Mouse (Mus musculus) intestine, embryonic 16.5 days (tissue): ENCODE measurements around the gene Ptprn. TPM values are rescaled to one million over a fixed set of nuclear protein-coding genes. Genes with fewer than 3 reads are reported as not detected.
A peak's percentile ranks its signal among the peaks of the same experiment; 100 is the strongest.

Experiments
- ATAC-seq: fragments of 200-750 bp; cut with Nextera tagmentation; 2 replicates; pipeline ENCODE4 v1.8.0; 2017; ENCODE audit warnings: moderate TSS enrichment, moderate library complexity
- H3K27ac ChIP-seq: fragments of 300-500 bp; sonication (generic); 2 replicates; pipeline ENCODE4 v1.5.1; 2014; ENCODE audit warnings: mild to moderate bottlenecking, low read length
- H3K27me3 ChIP-seq: fragments of 300-500 bp; sonication (generic); replicated peaks from 2 replicates; pipeline ENCODE4 v1.6.1; 2014; ENCODE audit warnings: low read length, control low read depth, mixed read lengths; ENCODE audit not compliant: control insufficient read depth, insufficient read depth
- H3K36me3 ChIP-seq: fragments of 300-500 bp; sonication (generic); 2 replicates; pipeline ENCODE4 v1.6.1; 2014; ENCODE audit warnings: low read length, control low read depth; ENCODE audit not compliant: control insufficient read depth, insufficient read depth
- H3K4me1 ChIP-seq: fragments of 300-500 bp; sonication (generic); 2 replicates; pipeline ENCODE4 v1.6.1; 2014; ENCODE audit warnings: low read length, control low read depth, mixed read lengths; ENCODE audit not compliant: control insufficient read depth, insufficient read depth
- H3K4me2 ChIP-seq: fragments of 300-500 bp; sonication (generic); 2 replicates; pipeline ENCODE4 v1.6.1; 2014; ENCODE audit warnings: low read depth, low read length, control low read depth
- H3K4me3 ChIP-seq: fragments of 300-500 bp; sonication (generic); 2 replicates; pipeline ENCODE4 v1.5.1; 2014; ENCODE audit warnings: mild to moderate bottlenecking, low read length
- H3K9ac ChIP-seq: fragments of 300-500 bp; sonication (generic); 2 replicates; pipeline ENCODE4 v1.6.1; 2014; ENCODE audit warnings: low read depth, low read length
- H3K9me3 ChIP-seq: fragments of 300-500 bp; sonication (generic); 2 replicates; pipeline ENCODE4 v1.6.1; 2016; ENCODE audit warnings: low read length, control low read depth; ENCODE audit not compliant: control insufficient read depth
- WGBS: fragments of 180-500 bp; shearing (Covaris S2); extraction: QIAGEN DNeasy Blood & Tissue Kit; methylation state at CpG from one replicate; pipeline ENCODE4 v1.1.7; 2014; 5-methylcytosine and 5-hydroxymethylcytosine counted together
- polyA plus RNA-seq: library from polyadenylated mRNA; unstranded; fragments of >200 nt; fragmentation: Nextera tagmentation; extraction: Ambion mirVana; gene quantifications from 2 replicates; pipeline ENCODE4 v1.2.1, GENCODE M21; 2015

Gene Ptprn
- polyA plus RNA-seq, 1 experiment from 2014 or later, result 2.9 TPM

DNA sequence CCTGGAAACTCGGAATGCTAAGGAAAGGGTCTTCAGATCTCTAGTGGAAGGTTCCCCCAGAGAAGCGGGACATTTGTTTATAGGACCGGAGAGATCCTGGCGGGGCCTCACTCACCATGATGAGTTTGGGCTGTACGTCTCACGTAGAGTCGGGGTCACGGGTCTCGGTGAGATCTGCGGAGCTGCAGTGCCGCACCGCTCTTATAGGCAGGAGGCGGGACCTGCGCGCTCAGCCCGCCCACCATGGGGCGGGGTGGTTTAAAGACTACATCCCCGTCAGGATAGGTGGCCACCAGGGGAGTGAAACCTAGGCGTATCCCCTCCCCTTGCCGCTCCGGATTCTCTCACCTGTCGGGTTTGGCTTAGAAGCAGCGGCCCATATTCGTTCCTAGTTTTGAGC is 45.2 kb downstream of the Ptprn start:
- H3K4me2 ChIP-seq, result peak overlapping the region; percentile 99
- H3K9ac ChIP-seq, result peak overlapping the region; percentile 75
- H3K27ac ChIP-seq, result peak overlapping the region; percentile 80
- ATAC-seq, result peak; percentile 89
- H3K9me3 ChIP-seq, result no peaks in the 10 kb centered on the region
- under 1% methylated on average over 24 of the region's 24 CpGs for WGBS
- peaks cover 21% of the 10 kb centered on the region; the same call in 1 of the 2 replicates for H3K27me3 ChIP-seq
- H3K4me1 ChIP-seq, result peaks cover 26% of the 10 kb centered on the region
- H3K36me3 ChIP-seq, result 0 out of 2 replicates have a peak, but pooled peaks cover 8% of the 10 kb centered on the region
- H3K4me3 ChIP-seq, result peak overlapping the region; percentile 64

DNA sequence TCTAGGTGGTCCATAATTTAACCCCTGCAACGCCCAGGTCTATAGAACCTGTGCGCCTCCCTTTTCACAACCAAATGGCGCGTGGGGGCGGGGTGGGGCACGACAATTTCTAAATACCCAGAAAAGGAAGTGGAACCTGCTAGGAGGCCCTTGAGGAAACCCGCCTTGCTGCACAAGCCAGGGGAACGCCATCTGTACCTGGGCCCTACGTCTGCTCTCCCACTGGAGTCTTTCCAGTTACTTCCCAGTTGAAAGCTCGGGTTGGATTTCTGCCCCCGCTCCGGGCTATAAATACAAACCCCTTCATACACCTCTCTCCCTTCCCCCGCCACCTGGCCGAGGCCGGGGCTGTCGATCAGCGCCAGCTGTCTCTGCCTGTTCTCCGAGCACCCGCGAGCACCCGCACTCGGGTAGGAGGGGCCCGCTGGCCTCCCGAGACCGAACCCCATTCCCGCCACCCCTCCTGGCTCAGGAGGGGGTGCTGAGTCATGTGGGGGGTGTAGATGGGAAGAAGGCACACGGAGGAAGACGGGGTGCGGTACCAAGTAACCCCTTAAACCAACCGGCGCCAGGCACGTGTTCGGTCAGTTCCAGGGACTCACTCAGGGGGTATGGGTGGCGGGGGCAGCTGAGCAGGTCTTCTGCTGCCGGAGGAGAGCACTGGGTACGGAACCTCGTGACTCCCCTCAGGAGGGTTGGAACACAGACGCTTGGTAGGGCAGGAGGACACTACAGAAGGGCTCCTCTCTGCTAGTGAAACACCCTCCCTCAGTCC is 45.9 kb downstream of the Ptprn start:
- peak overlapping the region; percentile 75 for H3K9ac ChIP-seq
- H3K4me3 ChIP-seq, result peak overlapping the region; percentile 64
- 2% methylated on average over 38 of the region's 38 CpGs for WGBS
- H3K9me3 ChIP-seq, result no peaks in the 10 kb centered on the region
- peak overlapping the region; percentile 99 for H3K4me2 ChIP-seq
- peaks cover 21% of the 10 kb centered on the region; the same call in 1 of the 2 replicates for H3K27me3 ChIP-seq
- H3K4me1 ChIP-seq, result peaks cover 32% of the 10 kb centered on the region
- peak; percentile 39 for ATAC-seq
- peak overlapping the region; percentile 80 for H3K27ac ChIP-seq
- peaks cover 15% of the 10 kb centered on the region; the same call in 1 of the 2 replicates for H3K36me3 ChIP-seq

DNA sequence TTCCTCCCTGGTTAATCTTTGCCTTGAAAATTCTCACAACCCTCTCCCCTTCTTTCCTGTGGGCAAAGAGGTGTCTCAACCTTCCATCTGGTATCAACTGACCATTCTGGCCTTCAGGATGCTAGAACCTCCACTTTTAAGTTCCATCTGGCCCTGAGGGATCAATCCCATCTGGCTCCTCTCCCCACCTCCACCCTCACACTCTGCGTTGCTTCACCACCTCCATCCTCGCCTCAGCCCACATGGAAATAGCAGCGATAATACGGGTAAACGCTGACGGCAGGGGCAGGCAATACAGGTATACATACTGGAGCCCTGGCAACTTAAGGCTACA is 46.4 kb downstream of the Ptprn start:
- Histone ChIP-seq H3K4me1 (peaks cover 37% of the 10 kb centered on the region), H3K9ac (peak overlapping the region; percentile 75), H3K9me3 (no peaks in the 10 kb centered on the region), H3K36me3 (peaks cover 17% of the 10 kb centered on the region; the same call in 1 of the 2 replicates), H3K27ac (peak overlapping the region; percentile 80), H3K4me2 (peak overlapping the region; percentile 99), H3K4me3 (peak overlapping the region; percentile 64), H3K27me3 (peaks cover 21% of the 10 kb centered on the region; the same call in 1 of the 2 replicates)
- ATAC-seq, result 0 out of 2 replicates have a peak, but pooled peaks have one; percentile 1
- WGBS, result 2% methylated on average over 6 of the region's 6 CpGs

DNA sequence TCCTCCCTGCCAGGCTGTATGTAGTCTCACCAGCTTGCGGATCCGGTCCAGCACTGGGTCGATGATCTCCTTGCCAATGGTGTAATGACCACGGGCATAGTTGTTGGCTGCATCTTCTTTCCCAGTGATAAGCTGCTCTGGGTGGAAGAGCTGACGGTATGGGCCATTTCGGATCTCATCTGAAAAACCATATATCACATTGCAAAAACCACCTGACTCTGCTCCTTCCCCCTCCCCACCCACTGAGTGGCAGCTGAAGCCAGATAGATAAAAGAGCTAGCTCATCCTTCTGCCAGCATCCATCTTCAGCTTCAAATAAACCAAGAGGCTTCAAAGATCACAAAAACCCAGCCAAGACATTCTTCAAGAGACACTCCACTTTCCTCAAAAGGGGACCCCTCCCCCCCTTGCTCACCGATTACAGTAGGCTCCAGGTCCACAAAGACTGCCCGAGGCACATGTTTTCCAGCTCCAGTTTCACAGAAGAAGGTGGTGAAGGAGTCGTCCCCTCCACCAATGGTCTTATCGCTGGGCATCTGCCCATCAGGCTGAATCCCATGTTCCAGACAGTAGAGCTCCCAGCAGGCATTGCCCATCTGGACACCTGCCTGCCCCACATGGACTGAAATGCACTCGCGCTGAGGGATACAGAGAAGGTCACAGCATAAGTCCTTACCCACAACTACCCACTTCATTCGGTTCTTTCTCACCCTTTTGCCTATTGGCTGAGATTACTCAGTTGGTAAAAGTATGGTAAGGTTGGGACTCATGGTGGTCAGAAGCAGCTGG is 47.3 kb downstream of the Ptprn start:
- ATAC-seq, result no peak
- peaks cover 46% of the 10 kb centered on the region for H3K4me1 ChIP-seq
- H3K27ac ChIP-seq, result peak overlapping the region; percentile 80
- H3K9me3 ChIP-seq, result no peaks in the 10 kb centered on the region
- peak overlapping the region; percentile 64 for H3K4me3 ChIP-seq
- H3K4me2 ChIP-seq, result peak overlapping the region; percentile 99
- H3K9ac ChIP-seq, result peak overlapping the region; percentile 39
- H3K27me3 ChIP-seq, result peaks cover 21% of the 10 kb centered on the region; the same call in 1 of the 2 replicates
- peaks cover 21% of the 10 kb centered on the region for H3K36me3 ChIP-seq
- WGBS, result 74% methylated on average over 13 of the region's 13 CpGs

DNA sequence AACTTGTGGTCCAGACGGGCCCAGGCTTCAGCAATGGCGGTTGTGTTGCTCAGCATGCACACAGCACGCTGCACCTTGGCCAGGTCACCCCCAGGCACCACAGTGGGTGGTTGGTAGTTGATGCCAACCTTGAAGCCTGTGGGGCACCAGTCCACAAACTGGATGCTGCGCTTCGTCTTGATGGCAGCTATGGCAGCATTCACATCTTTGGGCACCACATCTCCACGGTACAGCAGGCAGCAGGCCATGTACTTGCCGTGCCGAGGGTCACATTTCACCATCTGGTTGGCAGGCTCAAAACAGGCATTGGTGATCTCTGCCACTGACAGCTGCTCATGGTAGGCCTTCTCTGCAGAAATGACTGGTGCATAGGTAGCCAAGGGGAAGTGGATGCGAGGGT is 48.5 kb downstream of the Ptprn start:
- peaks cover 19% of the 10 kb centered on the region; the same call in 1 of the 2 replicates for H3K27me3 ChIP-seq
- peaks cover 53% of the 10 kb centered on the region for H3K4me1 ChIP-seq
- ATAC-seq, result no peak
- H3K36me3 ChIP-seq, result peaks cover 21% of the 10 kb centered on the region
- 92% methylated on average over 9 of the region's 9 CpGs for WGBS
- no peak overlapping the region for H3K9ac ChIP-seq
- no peak overlapping the region for H3K4me2 ChIP-seq
- H3K9me3 ChIP-seq, result no peaks in the 10 kb centered on the region
- H3K4me3 ChIP-seq, result no peak overlapping the region
- H3K27ac ChIP-seq, result no peak overlapping the region

DNA sequence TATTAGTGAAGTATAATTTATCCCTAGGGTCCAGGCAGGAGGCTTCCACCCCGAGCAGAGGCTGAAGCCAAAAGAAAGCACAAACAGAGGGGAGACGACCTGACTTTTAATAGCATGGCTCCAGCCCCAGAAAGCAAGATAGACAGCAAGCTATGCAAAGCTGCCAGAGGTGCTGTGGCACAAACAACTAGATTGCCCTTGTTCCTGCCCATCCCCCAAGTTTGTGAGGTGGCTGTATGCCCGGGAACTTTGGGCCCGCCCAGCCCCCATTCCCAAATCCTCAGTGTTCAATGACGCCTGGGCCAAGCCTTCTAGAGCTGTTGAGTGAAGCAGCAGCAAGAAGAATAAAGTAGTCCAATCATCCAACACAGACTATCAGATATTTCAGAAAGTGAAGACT is 49.4 kb downstream of the Ptprn start:
- no peak for ATAC-seq
- H3K27ac ChIP-seq, result peak overlapping the region; percentile 89
- 55% methylated on average over 5 of the region's 5 CpGs for WGBS
- no peaks in the 10 kb centered on the region for H3K9me3 ChIP-seq
- H3K36me3 ChIP-seq, result peaks cover 21% of the 10 kb centered on the region
- H3K4me1 ChIP-seq, result peaks cover 57% of the 10 kb centered on the region
- H3K9ac ChIP-seq, result no peak overlapping the region
- H3K4me2 ChIP-seq, result 0 out of 2 replicates have a peak overlapping the region, but pooled peaks have one; percentile 16
- peaks cover 11% of the 10 kb centered on the region; the same call in 1 of the 2 replicates for H3K27me3 ChIP-seq
- H3K4me3 ChIP-seq, result no peak overlapping the region

DNA sequence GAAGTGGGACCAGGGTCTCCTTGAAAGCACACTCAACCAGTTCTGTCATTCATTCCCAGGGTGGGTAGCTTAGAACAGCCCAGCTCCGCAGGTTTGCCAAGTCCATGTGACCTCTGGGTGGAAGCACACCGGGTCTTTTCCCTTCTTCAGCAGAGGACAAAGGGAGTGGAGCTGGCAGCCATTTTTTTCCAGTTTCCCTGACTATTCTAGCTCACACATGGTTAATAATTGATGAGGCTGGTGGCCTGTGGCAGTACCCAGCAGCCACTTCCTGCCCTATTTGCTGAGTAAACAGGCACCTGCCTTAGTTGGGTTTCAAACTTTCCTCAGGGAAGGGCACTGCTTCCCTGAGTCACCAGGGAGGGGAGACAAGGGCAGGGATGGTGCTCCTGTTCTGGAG is 49.9 kb downstream of the Ptprn start:
- no peaks in the 10 kb centered on the region for H3K9me3 ChIP-seq
- H3K27ac ChIP-seq, result peak overlapping the region; percentile 89
- peak; percentile 62 for ATAC-seq
- H3K4me2 ChIP-seq, result peak overlapping the region; percentile 14; the same call in 1 of the 2 replicates
- peaks cover 7% of the 10 kb centered on the region; the same call in 1 of the 2 replicates for H3K27me3 ChIP-seq
- H3K4me3 ChIP-seq, result peak overlapping the region; percentile 13; the same call in 1 of the 2 replicates
- H3K9ac ChIP-seq, result peak overlapping the region; percentile 34; the same call in 1 of the 2 replicates
- peaks cover 56% of the 10 kb centered on the region for H3K4me1 ChIP-seq
- WGBS, result 41% methylated on average over 2 of the region's 2 CpGs
- peaks cover 21% of the 10 kb centered on the region for H3K36me3 ChIP-seq

DNA sequence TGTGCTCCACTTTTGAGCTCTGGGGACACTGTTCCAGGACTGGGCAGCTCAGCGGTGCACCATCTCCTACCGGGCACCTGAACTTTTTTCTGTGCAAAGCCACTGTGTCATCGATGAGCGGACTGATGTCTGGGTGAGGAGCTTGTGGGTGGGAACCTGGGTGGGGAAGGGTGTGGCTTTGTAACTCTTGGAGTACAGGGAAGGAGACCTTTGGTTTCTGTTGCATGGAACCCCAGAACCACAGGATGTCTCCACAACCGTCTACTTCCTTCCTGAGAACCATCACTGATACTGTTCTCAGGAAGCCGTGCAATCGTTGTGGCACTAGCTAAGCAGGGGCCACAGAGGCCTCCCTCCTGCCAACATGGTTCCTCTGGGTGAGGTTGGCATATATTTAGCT is 51.2 kb downstream of the Ptprn start:
- no peaks in the 10 kb centered on the region for H3K27me3 ChIP-seq

DNA sequence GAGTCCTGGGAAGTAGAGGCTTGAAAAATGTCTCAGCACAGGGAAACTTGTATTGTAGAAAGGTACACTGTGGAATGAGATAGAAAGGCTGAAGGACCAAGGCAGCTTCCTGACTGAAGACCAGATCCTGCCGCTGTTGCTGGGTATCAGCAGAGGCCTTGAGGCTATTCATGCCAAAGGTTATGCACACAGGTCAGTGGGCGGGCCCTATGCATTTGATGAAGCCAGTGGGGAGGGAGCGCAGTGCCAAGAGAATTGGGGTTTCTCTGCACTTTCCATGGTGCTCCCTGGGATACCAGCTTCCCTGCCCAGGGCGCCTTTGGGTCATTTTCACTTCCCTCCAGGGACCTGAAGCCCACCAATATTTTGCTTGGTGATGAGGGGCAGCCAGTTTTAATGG is 51.8 kb downstream of the Ptprn start:
- H3K4me3 ChIP-seq, result no peak overlapping the region
- peaks cover 21% of the 10 kb centered on the region for H3K36me3 ChIP-seq
- H3K4me1 ChIP-seq, result peaks cover 57% of the 10 kb centered on the region
- H3K9me3 ChIP-seq, result no peaks in the 10 kb centered on the region
- 61% methylated on average over 4 of the region's 4 CpGs for WGBS
- no peak for ATAC-seq
- 0 out of 2 replicates have a peak overlapping the region, but pooled peaks have one; percentile 8 for H3K4me2 ChIP-seq
- no peaks in the 10 kb centered on the region for H3K27me3 ChIP-seq
- H3K27ac ChIP-seq, result no peak overlapping the region
- no peak overlapping the region for H3K9ac ChIP-seq

More for the DNA sequence above, 51.2 kb downstream of the Ptprn start:
- H3K9me3 ChIP-seq, result no peaks in the 10 kb centered on the region
- no peak overlapping the region for H3K9ac ChIP-seq
- H3K36me3 ChIP-seq, result peaks cover 21% of the 10 kb centered on the region
- no peak overlapping the region for H3K4me3 ChIP-seq
- peaks cover 60% of the 10 kb centered on the region for H3K4me1 ChIP-seq
- peak overlapping the region; percentile 89; the same call in 1 of the 2 replicates for H3K27ac ChIP-seq
- peak; percentile 3; the same call in 1 of the 2 replicates for ATAC-seq
- 0 out of 2 replicates have a peak overlapping the region, but pooled peaks have one; percentile 8 for H3K4me2 ChIP-seq
- 75% methylated on average over 7 of the region's 7 CpGs for WGBS
